Mouse (Mus musculus) brain, embryonic 14.5 days (tissue): Measurements from ENCODE around the gene Kcmf1. TPM values are rescaled to one million over a fixed set of nuclear protein-coding genes. Genes with fewer than 3 reads are reported as not detected.

Source experiments
- DNase-seq: peaks from one replicate; pipeline ENCODE4 v3.0.0-alpha.2; 2011; ENCODE audit warnings: low read depth
- CTCF ChIP-seq: fragments of 200-500 bp; IDR thresholded peaks from 2 replicates; pipeline ENCODE4 v1.5.1; 2012; ENCODE audit warnings: inconsistent platforms, mild to moderate bottlenecking, moderate library complexity, borderline replicate concordance; ENCODE audit not compliant: insufficient read depth, insufficient read length; ENCODE audit errors: extremely low read depth
- POLR2A ChIP-seq: fragments of 200-500 bp; IDR thresholded peaks from 2 replicates; pipeline ENCODE4 v1.6.1; 2012; ENCODE audit warnings: mild to moderate bottlenecking, inconsistent platforms, borderline replicate concordance; ENCODE audit not compliant: poor library complexity, insufficient read depth, insufficient read length, severe bottlenecking; ENCODE audit errors: extremely low read depth
- polyA plus RNA-seq: library from polyadenylated mRNA; depleted of rRNA; stranded (reverse); fragments of >200 nt; gene quantifications from 2 replicates; pipeline ENCODE4 v1.2.3, GENCODE M21; 2012

The Kcmf1 gene
- polyA plus RNA-seq, 1 experiment, result 113 TPM

DNA sequence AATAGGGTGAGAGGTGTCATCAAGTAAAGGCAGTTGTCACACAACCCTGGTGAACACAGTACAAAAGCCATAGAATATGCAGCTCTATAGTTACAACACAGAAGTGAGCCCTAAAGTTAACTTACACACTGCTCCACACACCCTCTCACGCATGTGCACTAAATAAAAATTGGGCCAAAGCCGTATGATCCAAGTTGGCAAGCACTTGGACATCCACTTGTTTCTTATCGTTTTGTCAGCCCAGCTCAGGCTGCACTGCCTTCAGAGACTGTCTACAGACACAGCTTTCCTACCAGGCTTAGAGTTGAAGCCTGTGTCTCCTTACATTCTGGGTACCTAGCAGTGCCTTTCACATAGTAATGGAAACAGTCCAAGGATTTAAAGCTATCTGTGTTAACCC lies 4.8 kb downstream of the Kcmf1 start:
- TF ChIP-seq CTCF (no peak), POLR2A (no peak)

GRCm38 (mm10) chr6:72891238-72891637 lies 8.5 kb downstream of the Kcmf1 start:
- TF ChIP-seq POLR2A, result no peak
- no peak for TF ChIP-seq CTCF
- no peak for DNase-seq

More for the DNA sequence above, 4.8 kb downstream of the Kcmf1 start:
- DNase-seq, result no peak

GRCm38 (mm10) chr6:72888655-72889054 lies 11.1 kb downstream of the Kcmf1 start:
- TF ChIP-seq CTCF, result no peak
- TF ChIP-seq POLR2A, result no peak
- DNase-seq, result no peak

DNA sequence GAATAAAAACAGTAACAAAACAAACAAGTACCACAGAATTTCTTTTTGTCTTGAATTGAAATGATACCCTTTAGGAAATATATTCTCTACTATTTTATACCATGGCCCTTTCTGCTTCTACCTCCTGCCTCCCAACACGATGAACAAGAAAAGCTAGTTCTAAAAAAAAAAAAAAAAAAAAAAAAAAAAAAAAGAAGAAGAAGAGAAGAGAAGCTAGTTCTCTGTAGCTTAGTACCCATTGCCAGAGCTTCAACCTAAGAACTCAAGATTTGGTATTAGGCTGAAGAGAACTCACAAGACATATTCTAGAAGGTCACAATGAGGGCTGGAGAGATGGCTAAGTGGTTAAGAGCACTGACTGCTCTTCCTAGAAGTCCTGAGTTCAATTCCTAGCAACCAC lies 14.5 kb downstream of the Kcmf1 start:
- TF ChIP-seq POLR2A (no peak), CTCF (no peak)
- no peak for DNase-seq

DNA sequence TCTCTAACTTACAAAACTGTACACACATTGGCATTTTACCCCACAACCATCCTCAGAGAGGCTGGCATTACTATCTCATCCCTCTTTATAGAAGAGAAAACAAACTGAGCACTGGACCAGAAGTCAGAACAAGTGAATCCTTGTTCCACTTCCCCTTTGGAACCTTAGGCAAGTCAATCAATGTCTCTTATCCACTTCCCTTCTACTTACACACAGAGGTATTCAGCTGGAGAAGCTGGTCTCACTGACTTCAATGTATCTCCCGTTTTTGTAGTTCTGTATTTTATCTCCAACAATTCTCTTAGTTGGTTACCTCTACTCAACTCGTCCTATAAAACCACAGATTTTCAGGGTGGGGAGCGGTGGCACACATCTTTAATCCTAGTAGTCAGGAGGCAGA lies 15.0 kb downstream of the Kcmf1 start:
- TF ChIP-seq POLR2A, result no peak
- no peak for DNase-seq

- TF ChIP-seq CTCF (no peak), POLR2A (no peak)
- DNase-seq, result no peak
These were observed 16.9 kb downstream of the Kcmf1 start for GRCm38 (mm10) chr6:72882661-72883458.

DNA sequence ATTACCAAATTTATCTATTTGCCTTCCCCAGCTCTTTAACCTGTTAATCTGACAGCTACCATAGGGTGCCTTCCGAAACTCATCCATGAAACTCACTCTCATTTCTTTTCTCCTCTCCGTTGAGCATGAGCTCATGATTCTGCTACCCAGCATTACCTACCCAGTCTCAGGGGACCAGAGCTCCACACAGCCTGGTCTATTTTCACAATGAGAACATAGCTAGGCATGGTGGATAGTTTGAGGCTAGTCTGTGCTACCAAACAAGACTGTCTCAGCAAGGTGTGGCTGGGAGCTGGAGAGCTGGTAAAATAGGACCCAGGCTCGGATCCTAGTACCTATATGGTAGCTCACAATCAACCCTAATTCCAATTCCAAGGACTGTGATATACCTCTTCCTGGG lies 17.6 kb downstream of the Kcmf1 start:
- no peak for TF ChIP-seq CTCF
- no peak for TF ChIP-seq POLR2A
- DNase-seq, result no peak

GRCm38 (mm10) chr6:72881619-72881979 lies 18.2 kb downstream of the Kcmf1 start:
- no peak for DNase-seq
- TF ChIP-seq POLR2A, result no peak
- TF ChIP-seq CTCF, result no peak

GRCm38 (mm10) chr6:72880913-72881618 lies 18.7 kb downstream of the Kcmf1 start:
- TF ChIP-seq POLR2A (no peak), CTCF (no peak)
- DNase-seq, result no peak

GRCm38 (mm10) chr6:72876629-72877028 lies 23.1 kb downstream of the Kcmf1 start:
- TF ChIP-seq POLR2A (no peak), CTCF (no peak)
- DNase-seq, result no peak

- TF ChIP-seq POLR2A (no peak), CTCF (no peak)
- DNase-seq, result no peak
These were observed 26.4 kb downstream of the Kcmf1 start for GRCm38 (mm10) chr6:72873338-72873737.

GRCm38 (mm10) chr6:72872276-72872675 lies 27.5 kb downstream of the Kcmf1 start:
- DNase-seq, result no peak
- no peak for TF ChIP-seq CTCF
- TF ChIP-seq POLR2A, result no peak

- no peak for TF ChIP-seq CTCF
- no peak for TF ChIP-seq POLR2A
- DNase-seq, result no peak
These were observed 30.2 kb downstream of the Kcmf1 start for GRCm38 (mm10) chr6:72869601-72870000.
